Mouse (Mus musculus) kidney, embryonic 15.5 days (tissue): ENCODE results near the gene Agap2. TPM values are rescaled to one million over a fixed set of nuclear protein-coding genes. Genes with fewer than 3 reads are reported as not detected.

Source experiments
- ATAC-seq: fragments of 200-750 bp; cut with Nextera tagmentation; replicated peaks from 2 replicates; pipeline ENCODE4 v1.8.0; 2017; ENCODE audit warnings: moderate TSS enrichment; ENCODE audit not compliant: low FRiP score
- H3K27ac ChIP-seq: fragments of 300-500 bp; sonication (generic); 2 replicates; pipeline ENCODE4 v1.5.1; 2015; ENCODE audit warnings: mild to moderate bottlenecking, inconsistent platforms
- H3K27me3 ChIP-seq: fragments of 300-500 bp; sonication (generic); 2 replicates; pipeline ENCODE4 v1.6.1; 2015; ENCODE audit warnings: inconsistent platforms
- H3K36me3 ChIP-seq: fragments of 300-500 bp; sonication (generic); 2 replicates; pipeline ENCODE4 v1.6.1; 2015; ENCODE audit warnings: inconsistent platforms
- H3K4me1 ChIP-seq: fragments of 300-500 bp; sonication (generic); 2 replicates; pipeline ENCODE4 v1.6.1; 2015; ENCODE audit warnings: inconsistent platforms
- H3K4me2 ChIP-seq: fragments of 300-500 bp; sonication (generic); 2 replicates; pipeline ENCODE4 v1.6.1; 2015; ENCODE audit warnings: moderate library complexity, mild to moderate bottlenecking, inconsistent platforms
- H3K4me3 ChIP-seq: fragments of 300-500 bp; sonication (generic); replicated peaks from 2 replicates; pipeline ENCODE4 v1.5.1; 2015; ENCODE audit warnings: mild to moderate bottlenecking, inconsistent platforms
- H3K9ac ChIP-seq: fragments of 300-500 bp; sonication (generic); 2 replicates; pipeline ENCODE4 v1.6.1; 2015; ENCODE audit warnings: mild to moderate bottlenecking, inconsistent platforms
- H3K9me3 ChIP-seq: fragments of 300-500 bp; sonication (generic); replicated peaks from 2 replicates; pipeline ENCODE4 v1.6.1; 2016; ENCODE audit warnings: inconsistent platforms
- WGBS: fragments of 180-500 bp; shearing (Covaris S2); methylation state at CpG from one replicate; pipeline ENCODE4 v1.1.7; 2015; ENCODE audit warnings: mixed read lengths; 5-methylcytosine and 5-hydroxymethylcytosine counted together
- polyA plus RNA-seq: library from polyadenylated mRNA; unstranded; fragments of >200 nt; fragmentation: Nextera tagmentation; extraction: Ambion mirVana; gene quantifications from 2 replicates; pipeline ENCODE4 v1.2.1, GENCODE M21; 2015

The Agap2 gene
- polyA plus RNA-seq, 1 experiment from 2014 or later: 0.42 TPM

GRCm38 (mm10) chr10:127048608-127049394 lies 26.3 kb upstream of the Agap2 start:
- Histone ChIP-seq H3K4me2 (peak overlapping the region; percentile 50), H3K27me3 (peaks cover 56% of the 10 kb centered on the region), H3K36me3 (peaks cover 17% of the 10 kb centered on the region), H3K9ac (peak overlapping the region; percentile 14; the same call in 1 of the 2 replicates), H3K4me3 (peak overlapping the region; percentile 31), H3K27ac (no peak overlapping the region), H3K4me1 (peaks cover 23% of the 10 kb centered on the region), H3K9me3 (no peaks in the 10 kb centered on the region)
- ATAC-seq: no peak
- WGBS: 4% methylated on average over 35 of the region's 35 CpGs

- Histone ChIP-seq H3K27ac (no peak overlapping the region), H3K27me3 (peaks cover 56% of the 10 kb centered on the region), H3K9ac (no peak overlapping the region), H3K36me3 (peaks cover 11% of the 10 kb centered on the region), H3K4me2 (peak overlapping the region; percentile 50), H3K4me3 (peak overlapping the region; percentile 31), H3K9me3 (no peaks in the 10 kb centered on the region), H3K4me1 (peaks cover 23% of the 10 kb centered on the region)
- 2% methylated on average over 29 of the region's 29 CpGs for WGBS
- ATAC-seq: 0 out of 2 replicates have a peak, but pooled peaks have one; percentile 5
Measured at GRCm38 (mm10) chr10:127049395-127050118, 25.5 kb upstream of the Agap2 start.

- H3K9me3 ChIP-seq: no peaks in the 10 kb centered on the region
- WGBS: 15% methylated on average over 10 of the region's 10 CpGs
- peaks cover 56% of the 10 kb centered on the region for H3K27me3 ChIP-seq
- ATAC-seq: peak; percentile 5; the same call in 1 of the 2 replicates
- H3K36me3 ChIP-seq: peaks cover 6% of the 10 kb centered on the region
- H3K9ac ChIP-seq: no peak overlapping the region
- H3K4me3 ChIP-seq: peak overlapping the region; percentile 31; the same call in 1 of the 2 replicates
- H3K4me1 ChIP-seq: peaks cover 23% of the 10 kb centered on the region
- no peak overlapping the region for H3K27ac ChIP-seq
- peak overlapping the region; percentile 50 for H3K4me2 ChIP-seq
Measured at GRCm38 (mm10) chr10:127050119-127050474, 25.0 kb upstream of the Agap2 start.

GRCm38 (mm10) chr10:127054646-127055045 lies 20.4 kb upstream of the Agap2 start:
- H3K9ac ChIP-seq: no peak overlapping the region
- H3K27me3 ChIP-seq: peaks cover 32% of the 10 kb centered on the region
- no peak overlapping the region for H3K4me3 ChIP-seq
- no peak overlapping the region for H3K27ac ChIP-seq
- no peaks in the 10 kb centered on the region for H3K9me3 ChIP-seq
- H3K4me1 ChIP-seq: peaks cover 21% of the 10 kb centered on the region
- peaks cover 25% of the 10 kb centered on the region for H3K36me3 ChIP-seq
- no peak for ATAC-seq
- 65% methylated on average over 4 of the region's 4 CpGs for WGBS
- no peak overlapping the region for H3K4me2 ChIP-seq

- no peak overlapping the region for H3K4me3 ChIP-seq
- H3K27ac ChIP-seq: no peak overlapping the region
- no peaks in the 10 kb centered on the region for H3K9me3 ChIP-seq
- no peak overlapping the region for H3K4me2 ChIP-seq
- peaks cover 25% of the 10 kb centered on the region for H3K36me3 ChIP-seq
- peaks cover 23% of the 10 kb centered on the region for H3K4me1 ChIP-seq
- no peak for ATAC-seq
- no peak overlapping the region for H3K9ac ChIP-seq
- WGBS: 86% methylated on average over 8 of the region's 8 CpGs
- H3K27me3 ChIP-seq: peaks cover 30% of the 10 kb centered on the region
Measured at GRCm38 (mm10) chr10:127055406-127055805, 19.7 kb upstream of the Agap2 start.

GRCm38 (mm10) chr10:127056490-127056889 lies 18.6 kb upstream of the Agap2 start:
- peaks cover 30% of the 10 kb centered on the region for H3K4me1 ChIP-seq
- peaks cover 25% of the 10 kb centered on the region for H3K36me3 ChIP-seq
- WGBS: 84% methylated on average over 20 of the region's 20 CpGs
- no peaks in the 10 kb centered on the region for H3K9me3 ChIP-seq
- no peak overlapping the region for H3K4me2 ChIP-seq
- no peak overlapping the region for H3K4me3 ChIP-seq
- peaks cover 30% of the 10 kb centered on the region for H3K27me3 ChIP-seq
- no peak overlapping the region for H3K27ac ChIP-seq
- H3K9ac ChIP-seq: no peak overlapping the region
- ATAC-seq: no peak

- WGBS: 1% methylated on average over 9 of the region's 9 CpGs
- H3K36me3 ChIP-seq: peaks cover 25% of the 10 kb centered on the region
- H3K9me3 ChIP-seq: no peaks in the 10 kb centered on the region
- peaks cover 27% of the 10 kb centered on the region for H3K27me3 ChIP-seq
- H3K4me2 ChIP-seq: peak overlapping the region; percentile 96
- peaks cover 36% of the 10 kb centered on the region for H3K4me1 ChIP-seq
- 0 out of 2 replicates have a peak overlapping the region, but pooled peaks have one; percentile 0 for H3K9ac ChIP-seq
- ATAC-seq: 0 out of 2 replicates have a peak, but pooled peaks have one; percentile 18
- peak overlapping the region; percentile 85 for H3K4me3 ChIP-seq
- H3K27ac ChIP-seq: no peak overlapping the region
Measured at GRCm38 (mm10) chr10:127058161-127058560, 16.9 kb upstream of the Agap2 start.

- peaks cover 36% of the 10 kb centered on the region for H3K4me1 ChIP-seq
- peak overlapping the region; percentile 73 for H3K9ac ChIP-seq
- no peaks in the 10 kb centered on the region for H3K9me3 ChIP-seq
- no peak overlapping the region for H3K27ac ChIP-seq
- H3K36me3 ChIP-seq: peaks cover 25% of the 10 kb centered on the region
- WGBS: 6% methylated on average over 8 of the region's 8 CpGs
- H3K4me2 ChIP-seq: peak overlapping the region; percentile 96
- peaks cover 27% of the 10 kb centered on the region for H3K27me3 ChIP-seq
- ATAC-seq: no peak
- peak overlapping the region; percentile 85 for H3K4me3 ChIP-seq
Measured at GRCm38 (mm10) chr10:127058708-127059107, 16.4 kb upstream of the Agap2 start.

GRCm38 (mm10) chr10:127059174-127059967 lies 15.7 kb upstream of the Agap2 start:
- WGBS: under 1% methylated on average over 34 of the region's 92 CpGs
- H3K27me3 ChIP-seq: peaks cover 27% of the 10 kb centered on the region
- peak overlapping the region; percentile 96 for H3K4me2 ChIP-seq
- peak overlapping the region; percentile 85 for H3K4me3 ChIP-seq
- peak overlapping the region; percentile 58 for H3K27ac ChIP-seq
- peaks cover 36% of the 10 kb centered on the region for H3K4me1 ChIP-seq
- peaks cover 25% of the 10 kb centered on the region for H3K36me3 ChIP-seq
- no peaks in the 10 kb centered on the region for H3K9me3 ChIP-seq
- peak overlapping the region; percentile 73 for H3K9ac ChIP-seq
- no peak for ATAC-seq

GRCm38 (mm10) chr10:127059968-127060916 lies 14.8 kb upstream of the Agap2 start, which contains the start of gene March9:
TSS of gene March9 (minus strand) at chr10:127060184.
- ATAC-seq: peak; percentile 30; the same call in 1 of the 2 replicates

More at GRCm38 (mm10) chr10:127059968-127060916, 14.8 kb upstream of the Agap2 start, which contains the start of gene March9:
- Histone ChIP-seq H3K27ac (peak within 1 kb of the TSS; percentile 58), H3K9me3 (no peaks in the 10 kb centered on the region), H3K27me3 (peaks cover 27% of the 10 kb centered on the region), H3K4me2 (peak within 1 kb of the TSS; percentile 96), H3K4me3 (peak within 1 kb of the TSS; percentile 85), H3K9ac (peak within 1 kb of the TSS; percentile 73), H3K36me3 (peaks cover 32% of the 10 kb centered on the region), H3K4me1 (peaks cover 45% of the 10 kb centered on the region)
- WGBS: 2% methylated on average over 56 of the region's 72 CpGs
